Mouse (Mus musculus) urinary bladder, adult 2 months (tissue): ENCODE measurements around the gene Arhgef7. TPM values are rescaled to one million over a fixed set of nuclear protein-coding genes. Genes with fewer than 3 reads are reported as not detected.
"Not testable (repeated sequence)": the region's sequence is repeated elsewhere in the genome, so short reads cannot be mapped to it uniquely, and the experiment has no call there.

Source experiments
- DNase-seq: peaks from one replicate; pipeline ENCODE4 v3.0.0; 2022; ENCODE audit warnings: low spot score
- polyA plus RNA-seq: library from polyadenylated mRNA; depleted of rRNA; stranded (reverse); fragments of >200 nt; gene quantifications from 2 replicates; pipeline ENCODE4 v1.2.3, GENCODE M21; 2012; rRNA removed

Arhgef7 gene
- polyA plus RNA-seq, 1 experiment = 31.5 TPM

- DNase-seq = no peak
Observed at GRCm38 (mm10) chr8:11834691-11835090, 107.2 kb downstream of the Arhgef7 start.

GRCm38 (mm10) chr8:11840174-11840573 is 112.7 kb downstream of the Arhgef7 start, which contains the start of gene Tex29:
Gene Tex29 (plus strand): TSS chr8:11840474.
- DNase-seq = no peak

GRCm38 (mm10) chr8:11841571-11841970 is 114.0 kb downstream of the Arhgef7 start:
- no peak for DNase-seq

DNA sequence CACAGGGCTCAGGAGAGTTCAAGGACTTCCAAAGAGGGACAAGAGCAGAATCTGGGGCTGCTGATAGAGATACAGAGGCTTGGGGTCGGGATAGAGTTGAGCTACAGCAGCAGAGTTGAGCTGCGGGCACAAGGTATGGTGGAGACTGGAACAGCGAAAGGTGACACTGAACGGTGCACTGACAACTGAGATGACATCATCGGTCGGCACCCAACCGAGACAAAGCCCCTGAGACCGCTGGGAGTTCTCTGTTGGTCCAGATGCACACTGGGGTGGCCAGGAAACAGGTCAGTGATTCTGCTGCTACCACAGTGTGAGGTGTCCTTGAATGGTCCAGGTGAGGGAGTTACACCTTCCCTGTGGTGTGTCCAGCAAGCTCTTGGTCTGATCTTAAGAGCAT is 115.2 kb downstream of the Arhgef7 start:
- DNase-seq = no peak

DNA sequence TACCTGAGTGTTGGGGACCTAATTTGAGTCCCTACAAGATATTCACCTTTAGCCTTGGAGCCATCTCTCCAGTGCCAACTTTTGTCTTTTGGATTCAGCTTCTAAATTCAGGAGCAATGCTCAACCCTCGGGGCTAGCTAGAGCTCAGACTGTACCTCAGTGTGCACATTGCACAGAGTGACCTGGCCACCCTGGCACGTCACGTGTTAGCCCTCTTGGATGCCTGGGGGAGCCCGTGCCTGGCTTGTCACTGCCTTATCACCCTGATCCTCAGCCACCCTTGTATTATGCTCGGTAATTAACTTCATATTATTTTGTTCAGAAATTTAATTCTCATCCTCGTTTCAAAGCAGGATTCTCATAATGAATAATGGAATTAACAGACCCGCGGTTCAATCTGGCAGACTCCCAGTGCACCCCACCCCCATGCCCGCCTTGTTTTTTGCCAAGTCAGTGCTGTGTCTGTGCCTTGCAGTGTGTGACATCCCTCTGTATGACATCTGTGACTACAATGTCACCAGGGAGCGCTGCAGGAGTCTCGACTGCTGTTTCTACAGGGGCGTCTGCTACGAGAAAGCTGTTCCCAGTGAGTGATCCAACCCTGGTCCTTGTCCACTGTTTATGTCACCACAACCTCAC is 116.3 kb downstream of the Arhgef7 start:
- no peak for DNase-seq

- DNase-seq = no peak
Observed at GRCm38 (mm10) chr8:11844316-11844685, 116.8 kb downstream of the Arhgef7 start.

DNA sequence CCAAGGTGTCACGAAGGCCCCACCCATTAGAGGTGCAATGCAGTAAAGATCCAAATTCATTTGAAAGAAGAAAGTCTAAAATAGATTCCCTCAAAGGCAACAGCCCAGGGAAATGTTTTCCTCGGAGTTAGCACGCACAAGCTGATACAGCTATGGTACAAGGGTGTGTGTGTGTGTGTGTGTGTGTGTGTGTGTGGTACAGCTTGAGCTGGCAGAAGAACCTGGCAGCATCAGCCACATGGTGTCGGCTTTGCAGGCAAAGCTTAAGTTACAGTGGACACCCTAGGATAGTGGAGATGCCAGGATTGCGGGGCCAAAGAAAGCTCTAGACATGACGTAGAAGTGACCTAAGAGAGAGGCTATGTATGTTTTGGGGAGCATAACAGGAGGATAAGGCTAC is 119.3 kb downstream of the Arhgef7 start:
- no peak for DNase-seq

DNA sequence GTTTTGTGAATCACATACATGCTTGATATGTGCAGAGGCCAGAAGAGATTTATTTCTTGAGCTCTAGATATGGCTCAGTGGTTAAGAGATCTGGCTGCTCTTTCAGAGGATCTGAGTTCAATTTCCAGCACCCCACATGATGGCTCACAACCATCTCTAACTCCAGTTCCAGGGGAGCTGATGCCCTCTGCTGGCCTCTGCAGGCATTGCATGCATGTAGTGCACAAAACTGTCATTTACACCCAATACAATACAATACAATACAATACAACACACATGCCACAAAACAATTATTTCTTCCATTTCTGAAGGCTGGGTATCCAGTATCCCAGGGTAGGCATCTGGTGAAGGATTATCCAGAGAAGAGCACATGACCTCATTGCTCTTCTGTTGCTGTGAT is 140.3 kb downstream of the Arhgef7 start:
- DNase-seq = no peak

DNA sequence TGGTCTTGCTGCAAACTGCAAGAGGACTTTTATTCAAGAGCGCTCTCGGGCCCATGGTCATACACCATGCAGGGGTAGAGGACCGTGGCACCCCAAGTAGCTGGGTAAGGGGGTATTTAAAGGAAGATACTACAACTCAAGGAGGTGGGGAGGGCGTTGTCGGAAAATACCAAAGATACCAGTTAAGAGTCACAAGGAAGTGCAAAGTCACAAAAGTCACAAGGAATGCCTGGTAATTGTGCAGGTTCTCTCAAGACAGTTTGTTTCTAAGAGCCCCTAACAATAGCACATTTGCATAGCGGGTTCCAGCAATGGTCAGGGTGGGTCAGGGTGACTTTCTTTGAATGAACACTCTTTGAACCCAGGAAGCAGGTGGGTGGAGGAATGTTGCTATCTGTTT is 146.7 kb downstream of the Arhgef7 start:
- not testable (repeated sequence) for DNase-seq

DNA sequence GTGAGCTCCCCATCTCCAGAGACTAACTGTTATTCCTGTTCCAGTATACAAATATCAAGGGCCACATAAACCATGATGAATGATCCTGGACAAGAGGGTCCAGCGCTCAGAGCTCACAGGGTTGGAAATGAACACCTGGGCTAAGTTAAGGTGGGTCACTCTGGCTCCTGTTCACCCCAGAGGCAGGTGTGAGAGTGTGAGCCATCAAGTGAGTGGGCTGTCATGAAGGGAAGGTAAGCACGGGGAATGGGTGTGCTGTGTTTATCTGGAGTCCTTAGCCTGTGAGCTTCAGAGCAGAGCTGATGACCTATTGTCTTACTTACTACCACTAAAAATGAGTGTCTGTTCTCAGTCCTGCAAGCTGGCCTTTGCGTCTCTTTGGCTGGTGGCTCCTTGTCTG is 157.1 kb downstream of the Arhgef7 start:
- no peak for DNase-seq

Other genes with a start within 250 kb of the Arhgef7 start
- gene Rab20, start 249.0 kb upstream of the Arhgef7 start, polyA plus RNA-seq = 24.9 and 29.8 TPM in 2 replicates
- 120 and 154 TPM in 2 replicates for gene Naxd, start 230.2 kb upstream of the Arhgef7 start, polyA plus RNA-seq
- 38.5 and 42.4 TPM in 2 replicates for gene Cars2, start 176.9 kb upstream of the Arhgef7 start, polyA plus RNA-seq
- 41.4 and 47.0 TPM in 2 replicates for gene Ing1, start 172.2 kb upstream of the Arhgef7 start, polyA plus RNA-seq
- 80.5 and 95.6 TPM in 2 replicates for gene Ankrd10, start 92.0 kb upstream of the Arhgef7 start, polyA plus RNA-seq
- not detected in 2 replicates for gene 1700016D06Rik, start 26.7 kb upstream of the Arhgef7 start, polyA plus RNA-seq
- 0.09 TPM in 1 of 2 replicates, not detected in the other for gene Tex29, start 112.8 kb downstream of the Arhgef7 start, polyA plus RNA-seq